Mouse (Mus musculus) layer of hippocampus, postnatal 10 days (tissue): ENCODE measurements around the gene Lasp1. TPM values are rescaled to one million over a fixed set of nuclear protein-coding genes. Genes with fewer than 3 reads are reported as not detected.
"Not testable (repeated sequence)": the region's sequence is repeated elsewhere in the genome, so short reads cannot be mapped to it uniquely, and the experiment has no call there.

Source experiments
- DNase-seq, 2 experiments: peaks; one replicate each; pipeline ENCODE4 v3.0.0; 2021; ENCODE audit warnings: low spot score in 2 of 2
- total RNA-seq, 2 experiments: library from RNA; stranded (reverse); gene quantifications; 2 replicates each; pipeline ENCODE4 v1.2.3; 2021

Gene Lasp1
- total RNA-seq, 2 experiments from 2014 or later = 148 to 150 TPM

- no peak for DNase-seq
Measured at GRCm38 (mm10) chr11:97865421-97865820, 66.6 kb downstream of the Lasp1 start.

GRCm38 (mm10) chr11:97866091-97866888 is 67.5 kb downstream of the Lasp1 start:
- no peak for DNase-seq

GRCm38 (mm10) chr11:97867591-97867990 is 68.8 kb downstream of the Lasp1 start:
- DNase-seq = no peak

- DNase-seq = not testable (repeated sequence)
Measured at GRCm38 (mm10) chr11:97872378-97872777, 73.6 kb downstream of the Lasp1 start.

- no peak for DNase-seq
Measured at GRCm38 (mm10) chr11:97874396-97874795, 75.6 kb downstream of the Lasp1 start.

- no peak for DNase-seq
Measured at GRCm38 (mm10) chr11:97877341-97877740, 78.5 kb downstream of the Lasp1 start.

GRCm38 (mm10) chr11:97880362-97880761 is 81.6 kb downstream of the Lasp1 start:
- no peak for DNase-seq

- DNase-seq = peak; percentile 46 to 69
Measured at GRCm38 (mm10) chr11:97883542-97883917, 84.7 kb downstream of the Lasp1 start.

- peak; percentile 94 to 97 for DNase-seq
Measured at GRCm38 (mm10) chr11:97883918-97884600, 85.3 kb downstream of the Lasp1 start, which contains the start of gene Fbxo47. Gene Fbxo47 (minus strand): TSS chr11:97884154.

- no peak for DNase-seq
Measured at GRCm38 (mm10) chr11:97884601-97885185, 85.9 kb downstream of the Lasp1 start.

- no peak for DNase-seq
Measured at GRCm38 (mm10) chr11:97885296-97885915, 86.6 kb downstream of the Lasp1 start.

Other genes with a start within 250 kb of the Lasp1 start
- gene Srcin1, start 222.8 kb upstream of the Lasp1 start, total RNA-seq = 100 to 1,000 TPM; 271 to 286 TPM
- 1 to 10 TPM; 7.4 to 9.8 TPM for gene Epop, start 169.3 kb upstream of the Lasp1 start, total RNA-seq
- 10 to 100 TPM; 50.5 to 55.5 TPM for gene Mllt6, start 135.6 kb upstream of the Lasp1 start, total RNA-seq
- gene Cisd3, start 113.2 kb upstream of the Lasp1 start, total RNA-seq = 10 to 100 TPM; 34.3 to 40.1 TPM
- 10 to 100 TPM; 51.0 to 52.0 TPM for gene Pcgf2, start 98.5 kb upstream of the Lasp1 start, total RNA-seq
- 100 to 1,000 TPM; 146 to 170 TPM for gene Psmb3, start 95.6 kb upstream of the Lasp1 start, total RNA-seq
- gene Pip4k2b, start 54.3 kb upstream of the Lasp1 start, total RNA-seq = 100 to 1,000 TPM; 121 to 138 TPM
- gene Cwc25, start 32.4 kb upstream of the Lasp1 start, total RNA-seq = 10 to 100 TPM; 19.5 to 20.6 TPM
- gene 1700001P01Rik, start 23.1 kb upstream of the Lasp1 start, total RNA-seq = under 1 TPM; 0.58 to 0.85 TPM
- gene Rpl23, start 16.6 kb upstream of the Lasp1 start, total RNA-seq = 100 to 1,000 TPM; 458 to 501 TPM
- 10 to 100 TPM; 33.9 to 34.7 TPM for gene B230217C12Rik, start 41.8 kb downstream of the Lasp1 start, total RNA-seq
- gene Fbxo47, start 85.2 kb downstream of the Lasp1 start, total RNA-seq = under 1 TPM; 0.45 to 0.46 TPM
- gene Plxdc1, start 187.4 kb downstream of the Lasp1 start, total RNA-seq = 1 to 10 TPM; 6.8 to 7.1 TPM
- gene Arl5c, start 197.2 kb downstream of the Lasp1 start, total RNA-seq = 1 to 10 TPM; 2.0 to 2.1 TPM
- gene Cacnb1, start 224.0 kb downstream of the Lasp1 start, total RNA-seq = 100 to 1,000 TPM; 118 TPM
- gene Rpl19, start 227.7 kb downstream of the Lasp1 start, total RNA-seq = 100 to 1,000 TPM; 648 to 672 TPM